Mouse (Mus musculus) stomach, postnatal 0 days (tissue): ENCODE measurements at regions not wholly inside any gene's neighbourhood (a gene's known extent, or its start where the extent isn't known, plus 50 kb on each side); places are given as distances from the start of the nearest gene placed in this dataset.

ENCODE experiments used
- CTCF ChIP-seq: IDR thresholded peaks from 2 replicates; pipeline ENCODE4 v1.5.1; 2016; ENCODE audit warnings: antibody characterized with exemption, low read depth, mild to moderate bottlenecking, moderate library complexity
- EP300 ChIP-seq: optimal IDR thresholded peaks from 2 replicates; pipeline ENCODE3; 2016; ENCODE audit warnings: antibody characterized with exemption

DNA sequence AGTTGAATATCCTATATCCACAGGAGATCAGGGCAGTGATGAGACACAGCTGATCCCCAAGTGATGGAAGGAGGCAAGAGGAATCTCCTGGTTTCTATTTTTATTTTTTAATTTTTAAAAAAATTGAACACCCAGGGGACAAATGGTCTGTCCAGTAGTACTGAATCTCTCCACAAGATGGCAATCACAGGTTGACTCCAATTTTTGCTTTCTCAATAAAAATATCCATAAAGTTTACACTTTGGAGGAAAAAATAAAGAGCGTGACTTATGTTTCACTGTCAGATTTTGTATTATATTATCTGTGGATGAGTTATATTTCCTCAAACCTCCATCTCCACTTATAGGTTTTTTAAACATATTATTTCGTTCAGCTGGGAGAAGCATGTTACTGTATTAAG lies 658.0 kb downstream of the Hace1 start:
- TF ChIP-seq CTCF: peak; percentile 71
- no peak for TF ChIP-seq EP300
